In the genomic region with DNA sequence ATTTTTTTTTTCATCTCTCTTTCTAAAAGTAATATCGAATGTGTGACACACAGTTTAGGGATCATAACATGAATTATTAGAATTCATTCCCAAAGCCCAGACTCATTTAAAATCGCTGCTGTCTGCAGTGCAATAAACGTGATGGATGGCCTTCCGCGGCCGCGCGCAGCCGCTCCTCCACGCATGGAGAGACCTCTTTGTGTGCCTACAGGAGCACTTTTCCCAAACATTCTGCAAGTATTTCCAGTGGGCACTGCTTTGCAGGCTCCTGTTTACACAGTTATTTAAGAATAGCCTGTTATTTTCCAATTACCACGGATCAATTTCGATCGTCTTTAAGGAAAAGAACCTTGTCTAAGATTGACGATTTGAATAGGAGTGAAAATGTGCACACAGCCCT, we compare ENCODE assay signal across 11 mouse cellular contexts.
A peak's percentile ranks its signal among the peaks of the same experiment; 100 is the strongest.
DNase-seq lines count a peak whose midpoint lies in the region; ATAC-seq lines count a peak whose summit lies in the region.
"Had no signal": no experiment of that assay in that cellular context is flagged by ENCODE, and none has a peak within 500 bp of the region (broad histone marks: within the 10 kb centered on the region; RNA-seq: fewer than 3 reads in every experiment).

No protein-coding gene starts in this region.

- no peak for ATAC-seq in embryonic facial prominence, embryonic 14.5 days (ENCODE audit: low read depth)
- peak; percentile 49 for ATAC-seq in neural tube, embryonic 11.5 days (ENCODE audit: insufficient read depth, low FRiP score, low TSS enrichment)
- no peak for ATAC-seq in inflammation-experienced regulatory T-cells, adult 6 months

- H3K4me3 ChIP-seq in embryonic facial prominence, embryonic 14.5 days (ENCODE audit: low read depth, low read length) = no peak overlapping the region
- no peak overlapping the region for H3K4me3 ChIP-seq in neural tube, embryonic 11.5 days (ENCODE audit: low read depth, low read length)
- H3K4me3 ChIP-seq: embryonic facial prominence, embryonic 13.5 days; heart, embryonic 15.5 days had no signal

- H3K9me3 ChIP-seq in embryonic facial prominence, embryonic 14.5 days (ENCODE audit: control insufficient read depth, low read length) = no peaks in the 10 kb centered on the region
- H3K9me3 ChIP-seq in neural tube, embryonic 11.5 days (ENCODE audit: control insufficient read depth, low read length) = no peaks in the 10 kb centered on the region
- H3K9me3 ChIP-seq: embryonic facial prominence, embryonic 13.5 days; heart, embryonic 15.5 days had no signal

- no peak overlapping the region for H3K27ac ChIP-seq in embryonic facial prominence, embryonic 14.5 days (replicated peaks; ENCODE audit: low read depth, low read length)
- H3K27ac ChIP-seq in neural tube, embryonic 11.5 days (ENCODE audit: low read depth, low read length) = peak overlapping the region; percentile 81
- H3K27ac ChIP-seq: embryonic facial prominence, embryonic 13.5 days; heart, embryonic 15.5 days had no signal

- no peaks in the 10 kb centered on the region for H3K36me3 ChIP-seq in embryonic facial prominence, embryonic 14.5 days (ENCODE audit: control insufficient read depth, insufficient read depth, low read length)
- H3K36me3 ChIP-seq in neural tube, embryonic 11.5 days (ENCODE audit: control insufficient read depth, insufficient read depth, low read length) = no peaks in the 10 kb centered on the region
- H3K36me3 ChIP-seq: embryonic facial prominence, embryonic 13.5 days; heart, embryonic 15.5 days had no signal

- no peaks in the 10 kb centered on the region for H3K27me3 ChIP-seq in embryonic facial prominence, embryonic 14.5 days (replicated peaks; ENCODE audit: control insufficient read depth, insufficient read depth, low read length)
- no peaks in the 10 kb centered on the region for H3K27me3 ChIP-seq in neural tube, embryonic 11.5 days (ENCODE audit: control insufficient read depth, insufficient read depth, low read length)
- H3K27me3 ChIP-seq: embryonic facial prominence, embryonic 13.5 days; heart, embryonic 15.5 days had no signal

- H3K4me2 ChIP-seq in embryonic facial prominence, embryonic 14.5 days (ENCODE audit: low read depth, low read length) = peak overlapping the region; percentile 12; the same call in 1 of the 2 replicates
- no peak overlapping the region for H3K4me2 ChIP-seq in neural tube, embryonic 11.5 days (ENCODE audit: low read depth)
- H3K4me2 ChIP-seq: embryonic facial prominence, embryonic 13.5 days; heart, embryonic 15.5 days had no signal

- WGBS in embryonic facial prominence, embryonic 14.5 days = 73% methylated on average over 14 of the region's 14 CpGs
- 20% methylated on average over 14 of the region's 14 CpGs for WGBS in neural tube, embryonic 11.5 days

- H3K9ac ChIP-seq in embryonic facial prominence, embryonic 14.5 days (ENCODE audit: low read depth, low read length) = 0 out of 2 replicates have a peak overlapping the region, but pooled peaks have one; percentile 14
- H3K9ac ChIP-seq in neural tube, embryonic 11.5 days (ENCODE audit: low read length) = peak overlapping the region; percentile 11; the same call in 1 of the 2 replicates
- H3K9ac ChIP-seq: embryonic facial prominence, embryonic 13.5 days; heart, embryonic 15.5 days had no signal

- H3K4me1 ChIP-seq in embryonic facial prominence, embryonic 14.5 days (ENCODE audit: control insufficient read depth, insufficient read depth, low read length) = no peaks in the 10 kb centered on the region; the same call in 1 of the 2 replicates
- H3K4me1 ChIP-seq in neural tube, embryonic 11.5 days (ENCODE audit: control insufficient read depth, insufficient read depth, low read length) = peaks cover 14% of the 10 kb centered on the region; the same call in 1 of the 2 replicates

- peak; percentile 48 for DNase-seq in adrenal gland, adult 2 months
- DNase-seq in adrenal gland, adult 8-10 months = no peak
- DNase-seq in embryonic facial prominence, embryonic 14.5 days (ENCODE audit: low spot score) = no peak
- peak; percentile 66 for DNase-seq in kidney, postnatal 10 days
- peak; percentile 77 for DNase-seq in neural tube, embryonic 11.5 days (ENCODE audit: low spot score)
- no peak for DNase-seq in thymus, postnatal 10 days (ENCODE audit: low spot score in 2 of 2)
- no peak for DNase-seq in MN1 (ENCODE audit: low spot score)
- DNase-seq: lung, adult 2 months had no signal

Comparison
In these comparisons a context has a peak if more than half of its experiments do, and no peak if none do; other contexts are left out.
1. DNase-seq: peak in adrenal gland, adult 2 months (single experiment), kidney, postnatal 10 days (single experiment) and neural tube, embryonic 11.5 days (single experiment); none in adrenal gland, adult 8-10 months (single experiment), embryonic facial prominence, embryonic 14.5 days (single experiment), thymus, postnatal 10 days (0 of 2) and MN1 (single experiment).